Mouse (Mus musculus): ENCODE measurements around the gene Gm29110. TPM values are rescaled to one million over a fixed set of nuclear protein-coding genes. Genes with fewer than 3 reads are reported as not detected.

Gm29110 gene
- polyA plus RNA-seq (2012; rRNA removed) = not detected in 2 replicates

GRCm38 (mm10) chrY:74470231-74470630, at the start of gene Gm29110:
TSS of gene Gm29110 (plus strand) at chrY:74470531.

Other genes with a start within 250 kb of the Gm29110 start
- not detected in 2 replicates for gene Gm21913, start 153.4 kb downstream of the Gm29110 start, polyA plus RNA-seq (2012; rRNA removed)